Mouse (Mus musculus) cerebellum, postnatal 10 days (tissue): ENCODE measurements around the gene Pigq.

Source experiments
- DNase-seq, 2 experiments: peaks; one replicate each; pipeline ENCODE4 v3.0.0; 2021; ENCODE audit warnings: mixed read lengths in 2 of 2

Pigq gene

DNA sequence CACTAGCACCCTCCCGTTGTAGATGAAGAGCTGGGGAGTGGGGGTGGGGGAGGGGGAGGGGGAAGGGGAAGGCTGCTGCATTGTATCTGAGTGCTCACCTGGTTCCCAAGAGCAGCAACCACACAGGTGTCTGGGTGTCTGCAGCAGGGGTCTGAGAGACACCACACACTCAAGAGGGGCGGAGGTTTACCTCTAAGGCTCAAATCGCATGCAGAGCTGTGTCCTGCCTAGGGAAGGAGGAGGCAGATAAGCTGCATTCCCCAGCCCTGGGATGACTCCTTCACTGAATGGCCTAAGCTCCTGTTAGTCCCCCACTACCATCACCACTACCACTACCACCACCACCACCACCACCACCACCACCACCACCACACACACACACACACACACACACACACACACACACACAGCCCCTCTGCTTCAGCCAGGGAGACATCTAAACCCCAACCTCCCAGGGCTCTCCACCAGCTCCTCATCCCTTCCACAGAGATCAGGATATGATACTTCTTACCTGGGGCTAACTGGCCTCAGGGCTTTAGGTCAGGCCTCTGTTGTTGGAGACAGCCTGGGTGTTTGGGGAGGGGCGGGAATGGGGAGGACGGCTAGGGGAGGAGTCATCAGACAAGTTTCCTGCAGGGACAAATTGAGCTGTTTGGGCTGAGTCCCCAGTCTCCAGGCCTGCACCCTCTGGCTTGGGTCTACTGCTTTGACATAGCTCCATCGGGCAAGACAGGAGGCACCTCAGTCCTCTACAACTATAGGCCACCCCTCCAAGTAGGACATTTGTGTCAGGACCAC is at the start of gene Pigq, which contains the start of gene Nhlrc4:
Gene Pigq (minus strand): TSS at position 571 of the 798 bp plus-strand sequence.
Gene Nhlrc4 (minus strand): TSS at position 596 of the 798 bp plus-strand sequence.
- DNase-seq, result no peak

DNA sequence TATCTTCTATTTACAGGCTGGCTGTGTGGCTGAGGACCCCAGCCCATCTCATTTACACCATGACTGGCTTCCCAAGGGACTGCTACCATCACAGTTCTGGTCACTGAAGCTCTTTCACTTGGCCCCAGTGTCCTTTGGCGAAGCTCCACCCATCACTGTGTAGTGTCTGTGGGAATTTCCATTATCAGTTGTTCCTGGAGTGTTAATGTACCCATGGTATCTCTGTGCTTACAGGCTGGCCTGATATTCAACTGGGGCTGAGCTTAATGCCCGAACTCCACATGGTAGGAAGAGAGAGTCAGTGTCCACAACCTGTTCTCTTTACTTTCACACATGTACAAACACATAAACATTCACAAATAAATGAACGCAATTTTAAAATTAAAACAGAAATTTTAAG is 48.8 kb upstream of the Pigq start:
- DNase-seq, result no peak

DNA sequence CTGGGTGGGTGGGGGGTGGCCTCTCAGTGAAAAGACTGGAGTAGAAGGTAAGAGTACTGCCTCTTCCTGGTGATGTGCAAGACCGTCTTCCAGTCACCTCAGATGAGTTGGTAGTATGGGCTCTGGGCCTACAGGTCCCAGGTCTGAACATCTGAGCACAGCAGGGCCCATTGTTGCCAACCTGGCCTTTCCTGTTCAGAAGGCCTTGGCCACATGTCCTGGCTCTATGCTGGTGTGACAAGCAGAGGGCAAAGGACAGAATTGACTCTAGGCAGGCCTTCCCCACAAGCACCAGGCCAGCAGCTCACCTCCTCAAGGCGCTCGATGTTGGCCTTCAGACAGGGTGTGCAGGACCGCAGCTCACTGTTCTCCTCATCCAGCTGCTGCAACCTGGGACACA is 47.5 kb upstream of the Pigq start:
- no peak for DNase-seq

DNA sequence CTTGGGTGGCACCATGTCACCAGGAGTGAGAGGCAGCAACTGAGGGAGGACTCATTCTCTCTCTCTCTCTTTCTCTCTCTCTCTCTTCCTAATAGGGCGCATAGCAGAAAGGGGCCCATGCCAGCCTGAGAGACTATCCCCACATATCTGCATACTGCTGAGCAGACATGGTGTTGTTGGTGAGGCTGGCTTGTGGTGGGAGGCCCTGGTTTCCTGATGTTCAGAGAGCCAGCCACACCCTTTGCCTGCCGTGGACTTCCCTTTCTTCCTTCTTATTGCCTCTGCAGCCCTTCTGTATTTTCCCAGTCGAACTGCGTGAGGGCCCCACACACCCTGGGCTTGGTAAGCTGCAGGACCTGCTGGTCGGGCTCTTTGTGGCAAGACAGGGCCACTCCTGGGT is 45.6 kb upstream of the Pigq start:
- no peak for DNase-seq

DNA sequence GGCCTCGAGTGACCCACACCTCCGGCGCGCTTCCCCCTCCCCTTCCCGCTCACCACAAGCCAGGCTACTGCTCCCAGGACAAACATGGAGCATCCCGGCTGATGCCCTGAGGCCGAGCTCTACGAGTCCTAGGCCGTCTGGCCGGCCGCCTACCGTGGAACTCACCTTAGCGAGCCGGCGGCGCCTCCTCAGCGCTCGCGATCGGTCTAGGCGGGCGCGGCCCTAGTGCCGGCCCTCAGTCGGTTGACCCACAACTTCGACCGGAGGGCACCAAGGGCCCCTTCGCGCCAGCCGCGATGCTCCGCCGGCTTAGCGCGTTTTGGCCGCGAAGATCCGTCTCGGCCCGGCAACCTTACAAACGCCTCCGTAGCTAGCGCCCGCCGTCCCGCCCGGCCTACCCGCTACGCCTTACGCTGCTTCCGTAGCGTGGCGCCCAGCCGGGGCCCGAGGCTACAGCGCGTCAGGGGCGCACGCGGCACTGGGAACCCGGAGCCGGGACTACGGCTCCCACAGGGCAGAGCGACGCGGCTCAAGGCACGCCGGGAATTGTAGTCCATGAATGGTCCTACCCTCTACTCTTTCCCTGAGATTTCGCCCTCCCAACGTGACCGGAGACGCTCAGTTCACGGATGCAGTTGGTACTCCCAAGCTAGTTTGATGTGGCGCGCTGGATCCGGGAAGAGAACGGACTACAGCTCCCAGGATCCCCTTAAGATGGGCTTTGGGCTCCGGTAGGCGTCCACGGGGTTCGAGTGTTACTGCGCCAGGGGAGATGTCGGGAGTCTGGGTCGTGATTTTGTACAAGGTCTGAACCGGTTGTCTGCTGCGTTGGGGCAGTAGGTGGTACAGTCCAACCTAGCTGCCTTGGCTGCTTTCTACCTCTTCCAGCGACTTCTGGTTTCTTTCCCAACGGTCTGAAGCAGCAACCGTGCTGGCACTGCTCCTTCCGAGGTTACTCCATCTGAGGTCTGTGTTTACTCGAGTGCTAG is 40.9 kb upstream of the Pigq start, which contains the start of gene Capn15:
Gene Capn15 (minus strand): TSS at position 491 of the 989 bp plus-strand sequence.
- peak; percentile 94 to 96 for DNase-seq

DNA sequence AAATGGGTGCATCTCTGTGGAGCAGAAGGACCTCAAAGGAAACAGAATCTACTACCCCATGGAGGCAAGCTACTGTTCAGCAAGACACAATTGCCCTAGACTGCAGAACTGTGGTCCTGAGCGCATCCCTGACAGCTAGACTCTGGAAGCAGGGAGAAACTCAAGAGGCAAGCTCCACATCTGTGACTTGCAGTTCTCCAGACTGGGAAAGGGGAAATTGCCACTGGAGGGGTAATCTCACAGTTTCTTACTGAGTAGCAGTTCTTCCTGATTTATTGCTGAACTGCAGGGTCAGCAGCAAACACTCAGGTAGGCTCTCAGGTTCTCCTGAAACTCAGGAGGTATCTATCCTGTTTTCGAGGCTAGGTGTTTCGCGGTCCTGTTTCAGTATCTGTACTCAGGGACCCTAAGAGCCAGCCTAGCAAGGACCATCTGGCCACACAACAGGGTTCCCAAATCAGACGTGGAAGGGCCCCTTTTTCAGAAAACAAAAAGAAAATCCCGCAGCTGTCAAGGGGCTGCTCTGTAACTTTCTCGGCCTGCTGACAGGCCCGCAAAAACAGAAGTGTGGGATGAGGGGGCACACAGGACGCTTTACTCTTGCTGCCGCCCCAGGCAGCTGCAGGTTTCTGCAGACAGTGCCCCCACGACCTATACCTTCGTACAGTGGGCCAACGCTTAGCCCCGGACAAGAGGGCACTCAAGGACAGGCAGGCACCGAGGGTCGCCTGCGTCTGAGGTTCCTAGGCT is 40.0 kb upstream of the Pigq start:
- DNase-seq, result peak; percentile 64 to 69

DNA sequence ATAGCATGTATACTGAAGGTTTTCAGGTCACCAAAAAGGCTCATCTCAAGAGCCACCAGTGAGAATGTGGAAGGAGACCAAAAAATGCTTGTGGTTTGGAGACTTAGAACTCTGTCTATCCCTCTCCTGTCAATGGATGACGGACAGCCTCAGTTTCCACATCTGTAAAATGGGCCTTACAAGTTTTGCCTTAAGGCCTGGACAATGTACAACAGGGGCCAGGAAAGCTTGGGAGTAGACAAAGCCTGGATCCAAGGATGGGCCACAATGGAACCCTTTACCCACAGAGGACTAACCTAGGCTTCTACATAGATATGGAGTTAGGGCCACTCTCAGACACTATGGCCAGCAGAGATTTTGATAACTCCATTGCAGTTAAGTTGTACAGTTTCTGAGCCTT is 39.3 kb upstream of the Pigq start:
- no peak for DNase-seq

DNA sequence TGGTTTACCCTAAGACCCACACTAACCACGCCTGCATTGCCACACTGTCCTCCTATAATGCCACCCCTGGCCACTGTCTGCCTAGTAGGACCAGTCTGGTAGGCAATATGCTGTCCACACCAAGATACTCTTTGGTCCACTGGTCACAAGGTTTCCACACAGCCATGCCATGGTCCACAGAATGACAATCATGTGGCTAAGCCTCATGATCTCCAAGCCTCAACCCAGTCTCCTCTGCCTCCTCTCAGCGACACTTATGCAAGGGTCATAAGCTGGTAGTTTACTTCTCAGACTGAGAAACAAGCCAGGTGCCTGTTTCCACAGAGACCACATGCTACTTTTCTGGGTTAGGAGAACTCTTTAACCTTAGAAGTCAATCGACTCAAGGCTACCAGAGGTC is 38.2 kb upstream of the Pigq start:
- DNase-seq, result no peak

DNA sequence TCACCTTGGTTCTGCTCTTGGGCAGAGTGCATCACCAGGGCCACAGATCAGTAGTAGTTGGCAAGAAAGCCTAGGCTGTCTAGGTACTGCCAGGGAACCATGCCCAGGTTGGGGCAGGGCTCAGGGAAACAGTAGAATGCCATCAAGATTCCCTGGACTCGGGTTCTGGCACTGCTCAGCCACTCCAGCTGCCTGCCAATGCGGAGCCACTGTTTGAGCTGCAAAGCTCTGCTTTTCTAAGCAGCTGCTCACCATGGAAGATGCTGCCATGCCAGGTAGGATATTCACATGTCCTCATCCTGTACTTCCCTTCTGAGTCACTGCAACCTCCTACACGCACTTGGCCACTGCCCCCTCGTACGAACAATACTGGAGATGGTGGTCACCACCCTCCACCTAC is 36.1 kb upstream of the Pigq start:
- DNase-seq, result peak; percentile 85 to 89

DNA sequence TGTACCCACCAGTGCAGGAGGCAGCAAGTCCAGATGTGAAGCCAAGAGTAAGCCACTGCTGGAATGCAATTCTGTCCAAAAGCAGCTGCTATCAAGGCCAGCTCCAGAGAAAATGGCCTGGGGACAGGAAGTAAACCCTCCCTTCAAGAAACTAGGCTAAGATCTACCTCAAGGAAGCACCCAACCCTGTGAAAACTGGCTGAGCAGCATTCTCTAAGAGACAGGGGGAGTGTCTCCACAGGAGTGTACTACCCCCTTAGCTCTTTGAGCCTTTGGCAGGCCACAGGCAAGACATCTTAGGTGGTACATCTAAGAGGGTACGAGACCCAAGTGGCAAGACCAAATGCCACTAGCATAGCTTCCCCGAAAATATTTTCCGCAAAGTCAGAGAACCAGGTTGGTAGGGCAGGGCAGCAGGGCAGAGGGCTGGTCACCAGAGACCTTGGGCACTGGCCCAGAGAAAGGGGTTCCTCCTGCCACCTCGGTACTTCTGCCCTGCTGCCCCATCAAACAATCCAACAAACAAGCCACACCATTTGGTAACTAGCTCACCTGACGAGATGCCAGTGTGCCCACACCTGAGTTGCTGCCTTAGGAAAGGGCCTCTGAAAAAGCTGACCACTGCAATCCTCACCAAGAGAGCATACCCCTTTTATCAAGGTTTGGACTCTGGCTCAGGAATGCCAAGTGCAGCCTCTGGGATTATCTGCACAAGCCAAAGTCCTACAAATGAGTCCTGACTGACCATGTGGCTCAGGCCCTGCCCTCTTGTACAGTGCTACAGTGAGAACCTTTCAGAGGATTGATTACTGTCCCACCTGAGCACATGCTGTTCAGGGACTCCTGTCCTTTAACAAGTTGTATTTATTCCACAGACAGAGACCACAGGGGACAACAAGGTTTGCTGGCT is 35.3 kb upstream of the Pigq start:
- DNase-seq, result no peak

DNA sequence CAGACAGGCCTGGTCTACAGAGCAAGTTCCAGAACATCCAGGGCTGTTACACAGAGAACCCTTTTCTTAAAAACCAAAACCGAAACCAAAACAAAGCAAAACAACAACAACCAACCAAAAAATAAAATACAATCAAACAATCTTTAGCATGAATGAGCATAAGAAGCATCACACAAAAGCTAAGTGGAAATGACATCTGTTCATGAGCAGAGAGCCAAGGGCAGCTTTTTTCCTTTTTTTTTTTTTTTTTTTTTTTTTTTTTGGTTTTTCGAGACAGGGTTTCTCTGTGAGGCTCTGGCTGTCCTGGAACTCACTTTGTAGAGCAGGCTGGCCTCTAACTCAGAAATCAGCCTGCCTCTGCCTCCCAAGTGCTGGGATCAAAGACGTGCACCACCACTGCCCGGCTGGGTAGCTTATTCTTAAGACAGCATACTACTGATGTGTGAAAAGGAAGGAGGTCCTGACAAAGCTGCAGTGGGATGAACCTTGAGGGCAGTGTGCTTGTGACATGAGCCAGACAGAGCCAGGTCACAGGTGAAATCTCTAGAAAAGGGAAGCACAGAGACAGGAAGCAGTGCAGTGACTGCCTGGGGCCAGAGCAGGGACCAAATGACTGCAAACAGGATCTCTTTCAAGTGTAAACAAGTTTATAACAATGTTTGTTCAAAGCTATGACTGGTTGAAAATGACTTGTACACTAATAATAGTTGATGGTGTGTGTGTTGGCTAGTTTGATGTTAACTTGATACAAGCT is 26.4 kb upstream of the Pigq start:
- DNase-seq, result no peak

DNA sequence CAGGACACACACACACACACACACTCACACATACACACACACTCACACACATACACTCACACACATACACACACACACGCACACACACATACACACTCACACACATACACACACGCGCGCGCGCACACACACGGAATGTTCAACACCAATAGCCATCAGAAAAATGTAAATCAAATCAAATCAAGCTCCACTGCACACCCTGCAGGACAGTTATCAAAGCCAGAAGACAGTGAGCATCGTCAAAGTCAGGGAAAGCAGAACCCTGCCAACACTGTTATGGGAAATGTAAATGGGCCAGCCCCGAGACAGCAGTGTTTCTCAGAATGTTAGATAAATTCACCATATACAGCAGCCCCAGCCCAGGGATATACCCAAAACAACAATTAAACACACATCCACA is 25.7 kb upstream of the Pigq start:
- peak; percentile 76 to 79 for DNase-seq

DNA sequence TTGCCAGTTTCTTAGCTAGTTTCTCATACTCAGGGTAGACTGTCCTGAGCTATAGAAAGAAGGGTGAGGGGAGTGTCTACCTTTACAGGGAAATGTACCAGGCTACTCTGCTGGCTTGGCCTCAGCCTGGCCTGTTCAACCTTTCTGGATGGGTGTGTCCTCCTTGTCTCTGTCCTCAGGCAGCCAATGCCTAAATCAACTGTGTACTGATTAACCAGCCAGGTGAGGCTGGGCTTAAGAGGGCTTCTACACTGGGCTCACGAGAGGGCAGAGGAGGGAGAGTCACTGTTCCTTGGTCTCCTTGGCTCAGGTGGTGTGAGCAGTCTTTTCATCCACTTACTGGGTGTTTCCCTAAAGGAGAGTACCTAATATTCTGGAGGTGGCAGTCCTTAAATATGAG is 23.4 kb upstream of the Pigq start:
- DNase-seq, result no peak

DNA sequence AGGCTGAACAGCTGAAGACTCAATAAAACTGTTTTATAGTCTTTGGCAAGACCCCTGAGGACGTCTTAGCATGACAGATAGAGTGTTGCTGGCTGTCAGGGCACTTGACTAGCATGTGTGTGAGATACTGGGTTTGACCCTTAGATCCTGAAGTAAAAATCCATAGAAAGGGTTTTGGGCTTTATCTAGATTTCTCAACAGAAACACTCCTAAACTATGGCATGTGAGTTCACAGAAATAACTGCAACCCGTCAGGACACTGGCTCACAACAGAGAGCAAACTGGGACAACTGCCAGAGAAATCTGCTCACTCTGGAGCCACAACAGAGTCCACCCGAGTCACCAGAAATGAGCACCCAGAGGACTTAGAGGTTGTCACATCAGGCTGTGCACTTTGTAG is 22.9 kb upstream of the Pigq start:
- DNase-seq, result peak; percentile 66 to 73

DNA sequence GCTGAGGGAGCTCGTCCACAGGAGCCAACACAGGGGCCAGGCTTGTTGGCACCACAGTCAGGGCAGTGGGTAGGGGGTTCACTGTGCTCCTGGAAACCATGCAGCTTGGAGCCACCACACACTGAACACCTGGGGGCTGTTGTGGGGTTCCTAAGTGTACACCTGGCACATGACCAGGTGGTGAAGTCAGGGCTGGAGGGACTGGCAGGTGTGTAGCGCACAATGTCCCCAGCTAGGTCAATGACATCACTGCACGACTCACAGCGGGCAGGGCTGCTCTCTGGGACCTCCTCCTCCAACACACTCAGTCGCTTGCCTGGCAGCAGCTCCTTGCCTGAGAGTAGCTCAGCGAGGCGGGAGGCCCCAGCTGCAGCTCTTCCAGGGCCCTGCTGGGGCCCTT is 19.5 kb upstream of the Pigq start:
- no peak for DNase-seq

DNA sequence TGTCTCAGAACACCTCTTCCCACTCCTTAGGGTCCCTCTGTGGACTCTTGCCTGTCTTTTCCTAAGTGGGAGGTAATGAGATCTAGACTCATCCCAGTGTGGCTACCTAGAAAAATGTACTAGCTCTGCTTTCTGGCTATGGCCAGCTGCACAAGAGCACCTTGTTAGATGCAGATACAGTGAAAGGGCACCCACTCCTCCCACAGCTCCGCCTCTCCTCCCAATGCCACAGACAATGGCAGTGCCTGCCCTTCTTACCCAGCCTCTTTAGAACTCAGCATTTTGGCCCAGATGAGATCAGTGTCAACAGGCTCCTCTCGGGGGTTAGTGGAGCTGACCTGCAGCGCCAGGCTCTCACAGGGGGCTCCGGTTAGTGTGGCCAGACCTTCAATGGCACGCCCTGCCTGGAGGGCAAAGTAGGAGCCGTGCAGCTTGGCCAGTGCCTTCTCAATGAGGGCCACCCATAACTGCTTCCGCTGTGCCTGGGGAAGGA is 17.7 kb upstream of the Pigq start:
- DNase-seq, result no peak

DNA sequence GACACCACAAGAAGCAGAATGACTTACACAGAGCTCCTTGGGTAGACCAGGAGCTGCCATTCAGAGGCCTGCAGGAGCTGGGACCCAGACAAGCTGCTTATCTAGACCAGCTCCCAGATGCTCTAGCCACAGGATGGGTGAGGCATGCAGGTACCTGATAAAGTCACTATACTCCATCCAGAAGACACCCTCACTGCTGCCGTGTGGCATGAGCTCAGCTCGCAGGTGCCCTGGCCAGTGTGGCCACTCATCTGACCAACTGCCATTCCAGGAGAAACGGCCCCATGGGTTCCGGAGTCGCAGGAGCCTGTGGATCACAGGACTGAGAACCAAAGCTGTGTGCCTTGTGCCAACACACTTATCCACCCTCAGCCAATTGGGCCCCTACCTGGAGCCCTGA is 16.8 kb upstream of the Pigq start:
- no peak for DNase-seq

DNA sequence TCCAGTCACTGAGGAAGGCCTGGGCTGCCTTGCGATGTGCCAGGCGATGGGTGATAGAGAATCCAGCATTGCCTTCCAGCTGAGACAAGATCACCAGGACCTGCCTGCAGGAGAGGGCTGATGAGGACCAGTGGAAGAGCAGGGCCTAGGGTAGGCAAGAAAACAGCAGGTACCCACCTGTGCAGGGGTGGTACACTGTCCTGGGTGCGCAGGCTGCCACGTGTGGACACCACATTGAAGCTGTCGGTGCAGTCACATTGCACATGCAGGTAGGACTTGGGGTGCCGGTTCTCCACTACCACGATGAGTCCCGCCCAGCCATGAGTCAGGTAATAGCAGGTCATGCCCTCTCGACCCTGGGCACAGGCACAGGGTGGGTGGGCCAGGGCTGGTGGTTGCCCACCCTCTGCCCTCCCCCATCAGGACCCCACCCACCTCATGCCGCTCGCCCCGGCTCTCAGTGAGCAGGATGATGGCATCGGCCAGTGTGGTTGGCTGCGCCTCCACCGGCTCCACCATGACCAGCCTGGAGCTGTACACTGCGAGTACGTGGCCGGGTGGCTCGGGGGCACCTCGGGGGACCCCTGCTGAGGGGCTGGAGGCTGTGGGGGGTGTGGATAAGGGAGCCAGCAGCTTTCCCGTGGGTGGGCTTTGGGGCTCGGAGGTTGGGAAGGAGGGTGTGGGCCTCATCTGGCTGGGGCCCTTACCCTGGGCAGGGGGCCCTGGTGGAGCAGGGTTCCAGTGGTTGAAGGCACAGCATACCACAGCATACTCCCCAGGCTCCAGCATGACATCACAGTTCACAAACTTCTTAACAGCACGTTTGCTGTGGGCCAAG is 15.1 kb upstream of the Pigq start:
- no peak for DNase-seq

DNA sequence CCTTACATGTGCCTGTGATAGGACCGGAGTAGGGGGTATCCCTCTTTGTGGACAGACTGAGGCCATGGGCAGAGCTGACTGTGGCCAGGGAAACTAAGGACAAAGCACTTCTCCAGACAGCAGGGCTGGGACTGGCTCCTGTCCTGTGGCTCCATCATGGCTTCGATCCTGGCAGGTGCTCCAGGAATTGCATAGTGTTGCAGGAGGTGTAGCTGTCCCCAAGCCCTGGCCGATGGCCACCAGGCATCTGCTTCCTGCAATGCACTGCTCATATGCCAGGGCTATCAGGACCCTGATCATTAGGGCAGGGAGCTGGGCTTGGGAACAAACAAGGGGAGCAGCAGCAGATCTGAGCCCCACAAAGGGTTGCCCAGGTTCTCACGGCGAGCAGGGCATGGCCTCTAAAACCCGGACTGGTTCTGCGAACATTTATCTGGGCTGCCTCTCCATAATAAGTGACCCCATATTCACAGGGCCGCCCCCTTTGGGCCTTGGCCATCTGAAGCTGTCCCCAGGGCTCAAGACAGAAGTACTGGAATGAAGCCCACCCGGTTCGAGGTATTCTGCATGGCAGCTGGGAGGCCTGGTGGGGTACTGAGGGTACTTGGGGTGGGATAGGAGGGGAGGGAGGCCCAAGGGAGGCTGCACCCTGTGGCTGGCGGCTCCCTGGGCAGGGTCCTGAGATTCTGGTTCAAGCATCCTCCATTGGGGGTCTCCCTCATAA is 14.2 kb upstream of the Pigq start:
- peak; percentile 80 to 84 for DNase-seq
